Mouse (Mus musculus) stomach, embryonic 14.5 days (tissue): ENCODE data around the gene Ilf2. TPM values are rescaled to one million over a fixed set of nuclear protein-coding genes. Genes with fewer than 3 reads are reported as not detected.

Experiments used
- ATAC-seq: fragments of 200-750 bp; cut with Nextera tagmentation; 2 replicates; pipeline ENCODE4 v1.8.0; 2017; ENCODE audit warnings: low read depth, moderate TSS enrichment; ENCODE audit not compliant: insufficient number of reproducible peaks, insufficient read depth, low FRiP score
- H3K27ac ChIP-seq: fragments of 300-500 bp; sonication (generic); 2 replicates; pipeline ENCODE4 v1.5.1; 2014; ENCODE audit warnings: mild to moderate bottlenecking, low read length, moderate library complexity, mixed read lengths
- H3K27me3 ChIP-seq: fragments of 300-500 bp; sonication (generic); 2 replicates; pipeline ENCODE4 v1.6.1; 2014; ENCODE audit warnings: low read length, control low read depth, mixed read lengths; ENCODE audit not compliant: control insufficient read depth, insufficient read depth
- H3K36me3 ChIP-seq: fragments of 300-500 bp; sonication (generic); 2 replicates; pipeline ENCODE4 v1.6.1; 2014; ENCODE audit warnings: mild to moderate bottlenecking, control low read depth, low read length, moderate library complexity, mixed read lengths; ENCODE audit not compliant: control insufficient read depth, insufficient read depth
- H3K4me1 ChIP-seq: fragments of 300-500 bp; sonication (generic); 2 replicates; pipeline ENCODE4 v1.6.1; 2014; ENCODE audit warnings: low read length, control low read depth, mixed read lengths; ENCODE audit not compliant: control insufficient read depth, insufficient read depth
- H3K4me2 ChIP-seq: fragments of 300-500 bp; sonication (generic); replicated peaks from 2 replicates; pipeline ENCODE4 v1.6.1; 2014; ENCODE audit warnings: low read depth, low read length, control low read depth
- H3K4me3 ChIP-seq: fragments of 300-500 bp; sonication (generic); 2 replicates; pipeline ENCODE4 v1.5.1; 2014; ENCODE audit warnings: low read depth, low read length, control low read depth
- H3K9ac ChIP-seq: fragments of 300-500 bp; sonication (generic); replicated peaks from 2 replicates; pipeline ENCODE4 v1.6.1; 2014; ENCODE audit warnings: low read depth, mild to moderate bottlenecking, control low read depth, low read length, moderate library complexity, mixed read lengths
- H3K9me3 ChIP-seq: fragments of 300-500 bp; sonication (generic); 2 replicates; pipeline ENCODE4 v1.6.1; 2016; ENCODE audit warnings: low read depth, low read length, control low read depth; ENCODE audit not compliant: control insufficient read depth
- WGBS: fragments of 180-500 bp; shearing (Covaris S2); extraction: QIAGEN DNeasy Blood & Tissue Kit; methylation state at CpG from one replicate; pipeline ENCODE4 v1.1.7; 2014; 5-methylcytosine and 5-hydroxymethylcytosine counted together
- polyA plus RNA-seq: library from polyadenylated mRNA; unstranded; fragments of >200 nt; fragmentation: Nextera tagmentation; extraction: Ambion mirVana; gene quantifications from 2 replicates; pipeline ENCODE4 v1.2.1, GENCODE M21; 2014

Gene Ilf2
- polyA plus RNA-seq, 1 experiment from 2014 or later = 217 TPM

DNA sequence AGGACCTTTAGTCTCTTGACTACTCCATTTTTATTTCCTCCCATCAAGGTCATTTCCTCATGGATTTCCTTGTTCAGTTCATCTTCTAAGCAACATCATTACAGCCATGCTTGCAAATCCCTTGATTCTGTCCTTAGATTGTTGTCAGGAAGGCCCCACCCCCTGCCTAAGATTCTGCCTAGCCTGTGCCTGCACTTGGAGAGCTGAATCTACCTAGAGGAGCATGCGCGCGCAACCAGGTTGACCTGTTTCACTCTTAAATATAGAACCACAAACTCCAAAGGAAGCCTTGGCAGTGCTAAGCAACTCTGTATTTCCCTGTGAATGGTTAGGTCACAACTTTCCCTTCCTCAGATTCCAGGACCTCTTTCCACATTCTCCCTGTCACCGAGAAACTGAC is 41.8 kb downstream of the Ilf2 start:
- Histone ChIP-seq H3K27me3 (no peaks in the 10 kb centered on the region), H3K9ac (no peak overlapping the region), H3K4me2 (no peak overlapping the region), H3K4me1 (peaks cover 6% of the 10 kb centered on the region), H3K36me3 (no peaks in the 10 kb centered on the region), H3K4me3 (no peak overlapping the region), H3K9me3 (no peaks in the 10 kb centered on the region), H3K27ac (no peak overlapping the region)
- WGBS = 82% methylated on average over 4 of the region's 4 CpGs
- ATAC-seq = no peak

- no peaks in the 10 kb centered on the region for H3K27me3 ChIP-seq
- 45% methylated on average over 4 of the region's 4 CpGs for WGBS
- H3K9ac ChIP-seq = no peak overlapping the region
- H3K4me3 ChIP-seq = no peak overlapping the region
- H3K36me3 ChIP-seq = no peaks in the 10 kb centered on the region
- ATAC-seq = no peak
- H3K9me3 ChIP-seq = no peaks in the 10 kb centered on the region
- no peak overlapping the region for H3K27ac ChIP-seq
- H3K4me2 ChIP-seq = no peak overlapping the region
- H3K4me1 ChIP-seq = 0 out of 2 replicates have a peak, but pooled peaks cover 3% of the 10 kb centered on the region
Measured at GRCm38 (mm10) chr3:90525421-90525820, 49.5 kb downstream of the Ilf2 start.

DNA sequence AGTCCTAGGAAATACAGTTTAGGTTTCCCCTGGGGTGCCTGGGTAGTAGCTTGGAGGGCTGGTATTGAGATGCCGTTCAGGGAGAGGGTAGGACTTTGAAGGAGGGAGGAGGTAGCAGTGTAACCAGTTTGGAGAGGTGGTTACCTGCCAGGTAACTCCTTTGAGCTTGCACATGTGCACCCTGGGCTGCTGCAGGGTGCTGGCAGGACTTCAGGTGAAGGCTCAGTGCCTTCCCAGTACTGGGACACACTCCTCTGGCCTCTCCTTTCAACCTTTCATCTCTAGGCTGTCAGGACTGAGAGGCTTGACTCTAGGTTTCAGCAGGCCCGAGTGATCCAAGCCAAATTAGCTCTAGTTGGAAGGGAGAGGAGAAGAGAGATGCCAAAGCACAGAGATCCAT is 50.1 kb downstream of the Ilf2 start:
- Histone ChIP-seq H3K4me2 (no peak overlapping the region), H3K9me3 (no peaks in the 10 kb centered on the region), H3K9ac (no peak overlapping the region), H3K27me3 (no peaks in the 10 kb centered on the region), H3K4me3 (no peak overlapping the region), H3K36me3 (no peaks in the 10 kb centered on the region), H3K27ac (peak overlapping the region; percentile 11; the same call in 1 of the 2 replicates), H3K4me1 (0 out of 2 replicates have a peak, but pooled peaks cover 3% of the 10 kb centered on the region)
- ATAC-seq = no peak
- WGBS = 65% methylated on average over 2 of the region's 2 CpGs

DNA sequence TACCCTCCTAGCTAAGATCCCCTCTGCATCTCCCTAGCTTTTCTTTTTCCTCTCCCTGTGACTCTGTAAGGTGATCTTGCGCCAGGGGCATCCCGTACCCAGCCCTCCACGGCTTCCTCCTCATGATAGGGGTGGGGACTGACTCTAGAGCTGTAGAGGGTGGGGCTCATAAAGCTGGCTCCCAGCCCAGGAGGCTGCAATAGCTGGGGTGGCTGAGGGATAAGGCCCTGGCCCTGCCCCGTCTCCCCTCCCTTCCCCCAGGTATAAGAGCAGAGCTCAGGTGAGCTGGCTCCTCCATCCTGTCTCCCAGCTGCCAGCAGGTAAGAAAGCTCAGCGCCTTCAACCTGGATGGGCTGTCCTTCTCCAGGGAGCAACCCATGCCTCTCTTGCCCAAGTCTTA is 50.7 kb downstream of the Ilf2 start, which contains the start of gene S100a14:
TSS of gene S100a14 (plus strand) at position 277 of the 400 bp plus-strand sequence.
- peak; percentile 84 for ATAC-seq
- no peaks in the 10 kb centered on the region for H3K27me3 ChIP-seq
- no peak within 1 kb of the TSS for H3K4me2 ChIP-seq
- WGBS = 65% methylated on average over 5 of the region's 5 CpGs
- no peaks in the 10 kb centered on the region for H3K36me3 ChIP-seq
- no peaks in the 10 kb centered on the region for H3K9me3 ChIP-seq
- no peak within 1 kb of the TSS for H3K4me3 ChIP-seq
- no peak within 1 kb of the TSS for H3K9ac ChIP-seq
- H3K4me1 ChIP-seq = 0 out of 2 replicates have a peak, but pooled peaks cover 3% of the 10 kb centered on the region
- H3K27ac ChIP-seq = peak within 1 kb of the TSS; percentile 11; the same call in 1 of the 2 replicates

DNA sequence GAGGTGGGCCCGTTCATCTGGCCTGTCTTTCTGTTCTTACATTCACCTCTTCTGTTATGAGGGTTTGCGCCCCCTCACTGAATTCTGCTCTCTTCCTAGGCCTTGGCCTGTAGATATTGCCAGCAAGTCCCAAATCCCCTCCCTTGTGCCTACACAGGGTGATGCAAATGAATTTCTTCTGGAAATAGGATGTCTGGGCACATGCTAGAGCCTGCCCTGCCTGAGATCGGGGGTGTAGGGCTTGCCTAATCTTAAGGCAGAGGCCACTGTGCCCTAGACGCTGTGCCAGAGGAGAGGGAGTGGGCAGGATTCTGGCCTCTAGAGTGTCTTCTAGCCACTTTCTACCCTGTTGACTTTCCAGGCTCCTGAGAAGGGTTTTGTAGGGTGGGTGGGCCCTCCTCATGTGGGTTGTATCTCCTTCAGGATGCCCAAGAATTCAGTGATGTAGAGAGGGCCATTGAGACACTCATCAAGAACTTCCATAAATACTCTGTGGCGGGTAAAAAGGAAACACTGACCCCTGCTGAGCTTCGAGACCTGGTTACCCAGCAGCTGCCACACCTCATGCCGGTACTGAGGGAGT is 51.5 kb downstream of the Ilf2 start:
- H3K9ac ChIP-seq = no peak overlapping the region
- no peak overlapping the region for H3K4me3 ChIP-seq
- 0 out of 2 replicates have a peak, but pooled peaks cover 3% of the 10 kb centered on the region for H3K4me1 ChIP-seq

DNA sequence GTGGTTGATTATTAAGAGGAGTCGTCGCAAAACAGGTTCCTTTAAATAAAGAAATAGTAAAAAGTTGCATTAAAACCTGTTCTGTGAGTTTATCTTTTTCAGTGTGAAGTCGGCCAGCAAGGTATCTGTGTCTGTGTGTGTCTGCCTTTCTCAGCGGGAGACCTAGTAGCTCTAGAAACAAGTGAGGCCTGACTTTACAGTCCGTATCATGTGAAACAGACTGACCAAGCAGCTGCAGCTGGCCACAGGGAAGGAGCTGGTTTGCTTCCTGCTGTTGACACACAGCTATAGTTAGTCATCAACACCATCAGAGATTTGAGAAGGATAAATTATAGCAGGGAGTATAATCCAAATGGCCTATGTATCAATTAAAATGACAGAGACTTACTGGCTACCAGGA is 55.8 kb downstream of the Ilf2 start:
- Histone ChIP-seq H3K27me3 (no peaks in the 10 kb centered on the region), H3K9ac (no peak overlapping the region), H3K4me1 (no peaks in the 10 kb centered on the region), H3K27ac (no peak overlapping the region), H3K4me2 (no peak overlapping the region), H3K36me3 (no peaks in the 10 kb centered on the region), H3K9me3 (no peaks in the 10 kb centered on the region), H3K4me3 (no peak overlapping the region)
- 52% methylated on average over 5 of the region's 5 CpGs for WGBS
- ATAC-seq = no peak

More for the DNA sequence above, 51.5 kb downstream of the Ilf2 start:
- no peaks in the 10 kb centered on the region for H3K9me3 ChIP-seq
- ATAC-seq = no peak
- no peak overlapping the region for H3K4me2 ChIP-seq
- no peak overlapping the region for H3K27ac ChIP-seq
- no peaks in the 10 kb centered on the region for H3K36me3 ChIP-seq
- H3K27me3 ChIP-seq = no peaks in the 10 kb centered on the region
- WGBS = 86% methylated on average over 7 of the region's 7 CpGs

DNA sequence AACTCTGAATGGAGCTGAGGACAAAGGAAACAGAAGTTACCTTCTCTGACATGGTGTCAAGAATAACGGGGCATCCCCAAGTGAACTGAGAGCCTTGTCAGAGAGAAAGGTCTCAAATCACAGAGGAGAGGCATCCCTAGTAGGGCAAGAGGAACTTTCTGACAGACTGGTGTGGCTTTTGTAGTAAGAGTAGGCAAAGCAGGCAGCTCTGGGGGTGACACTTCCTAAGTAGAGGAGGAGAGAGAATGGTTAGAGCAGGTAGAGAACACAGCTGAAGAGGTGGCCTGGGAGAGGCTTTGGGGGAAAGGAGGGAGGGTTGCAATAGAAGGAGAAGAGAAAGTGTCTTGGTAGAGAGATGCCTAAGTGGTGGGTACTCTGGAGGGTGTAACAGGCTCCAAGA is 59.5 kb downstream of the Ilf2 start:
- H3K4me3 ChIP-seq = no peak overlapping the region
- H3K9ac ChIP-seq = no peak overlapping the region
- no peaks in the 10 kb centered on the region for H3K27me3 ChIP-seq
- WGBS = 54% methylated on average over 1 of the region's 1 CpGs
- no peak overlapping the region for H3K4me2 ChIP-seq
- peaks cover 6% of the 10 kb centered on the region; the same call in 1 of the 2 replicates for H3K4me1 ChIP-seq
- H3K27ac ChIP-seq = no peak overlapping the region
- no peak for ATAC-seq
- no peaks in the 10 kb centered on the region for H3K9me3 ChIP-seq
- H3K36me3 ChIP-seq = no peaks in the 10 kb centered on the region

DNA sequence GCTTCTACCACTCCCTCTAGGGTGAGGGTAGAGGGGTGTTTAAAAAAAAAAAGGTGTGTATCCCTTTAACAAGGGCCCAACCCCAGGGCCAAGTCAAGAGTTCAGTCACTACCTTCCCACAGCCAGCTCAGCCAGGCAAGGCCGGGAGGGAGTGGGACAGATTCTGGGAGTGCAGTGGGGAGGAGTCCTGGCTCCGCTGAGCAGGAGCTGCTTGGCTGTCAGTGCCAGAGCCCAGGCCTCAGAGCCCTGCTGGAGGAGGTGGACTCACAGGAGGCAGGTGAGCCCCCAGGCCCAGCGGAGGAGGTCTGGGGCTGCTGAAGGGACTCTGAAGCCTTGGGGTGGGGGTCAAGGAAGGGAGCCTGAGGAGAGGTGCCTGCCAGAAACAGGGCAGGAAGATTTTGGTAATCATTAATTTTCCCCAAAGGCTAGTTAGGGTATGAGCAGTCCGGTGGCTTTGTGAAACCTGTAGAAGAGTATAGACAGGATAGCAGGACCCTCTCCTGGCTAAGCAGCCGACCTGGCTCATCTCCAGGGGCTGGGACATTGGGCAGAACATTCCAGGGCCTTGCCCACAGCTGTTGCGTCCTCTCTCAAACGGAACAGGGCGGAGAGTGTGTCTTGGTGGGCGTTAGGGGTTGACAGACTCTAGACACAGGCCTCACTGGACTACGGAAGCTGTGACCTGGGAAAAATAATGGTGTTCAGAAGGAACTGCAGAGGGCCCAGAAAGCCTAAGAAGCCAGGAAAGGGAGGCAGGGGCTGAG is 61.4 kb downstream of the Ilf2 start, which contains the start of gene S100a16:
TSS of gene S100a16 (plus strand) at position 114 of the 764 bp plus-strand sequence.
- peak; percentile 87 for ATAC-seq

More for the DNA sequence above, 61.4 kb downstream of the Ilf2 start, which contains the start of gene S100a16:
- H3K27ac ChIP-seq = peak within 1 kb of the TSS; percentile 84
- peaks cover 6% of the 10 kb centered on the region; the same call in 1 of the 2 replicates for H3K4me1 ChIP-seq
- no peaks in the 10 kb centered on the region for H3K9me3 ChIP-seq
- H3K27me3 ChIP-seq = no peaks in the 10 kb centered on the region
- peak within 1 kb of the TSS; percentile 41 for H3K4me2 ChIP-seq
- H3K9ac ChIP-seq = peak within 1 kb of the TSS; percentile 26
- H3K4me3 ChIP-seq = peak within 1 kb of the TSS; percentile 26
- 32% methylated on average over 10 of the region's 10 CpGs for WGBS
- H3K36me3 ChIP-seq = no peaks in the 10 kb centered on the region
